Mouse (Mus musculus) heart, embryonic 16.5 days (tissue): ENCODE measurements around the gene Gtf3a. TPM values are rescaled to one million over a fixed set of nuclear protein-coding genes. Genes with fewer than 3 reads are reported as not detected.
A peak's percentile ranks its signal among the peaks of the same experiment; 100 is the strongest.

ENCODE experiments used
- ATAC-seq: fragments of 200-750 bp; cut with Nextera tagmentation; replicated peaks from 2 replicates; pipeline ENCODE4 v1.8.0; 2017; ENCODE audit warnings: moderate number of reproducible peaks; ENCODE audit not compliant: insufficient read depth, low FRiP score; ENCODE audit errors: extremely low read depth
- H3K27ac ChIP-seq: fragments of 300-500 bp; sonication (generic); 2 replicates; pipeline ENCODE4 v1.5.1; 2014; ENCODE audit warnings: mild to moderate bottlenecking, low read length, control low read depth, moderate library complexity
- H3K27me3 ChIP-seq: fragments of 300-500 bp; sonication (generic); 2 replicates; pipeline ENCODE4 v1.6.1; 2014; ENCODE audit warnings: low read length, mixed read lengths; ENCODE audit not compliant: control insufficient read depth, insufficient read depth
- H3K36me3 ChIP-seq: fragments of 300-500 bp; sonication (generic); 2 replicates; pipeline ENCODE4 v1.6.1; 2014; ENCODE audit not compliant: control insufficient read depth, insufficient read depth
- H3K4me1 ChIP-seq: fragments of 300-500 bp; sonication (generic); 2 replicates; pipeline ENCODE4 v1.6.1; 2014; ENCODE audit warnings: low read length, mixed read lengths; ENCODE audit not compliant: control insufficient read depth, insufficient read depth
- H3K4me2 ChIP-seq: fragments of 300-500 bp; sonication (generic); 2 replicates; pipeline ENCODE4 v1.6.1; 2014; ENCODE audit warnings: low read depth, mild to moderate bottlenecking, control low read depth, low read length
- H3K4me3 ChIP-seq: fragments of 300-500 bp; sonication (generic); 2 replicates; pipeline ENCODE4 v1.5.1; 2014; ENCODE audit warnings: mild to moderate bottlenecking, control low read depth, low read length
- H3K9ac ChIP-seq: fragments of 300-500 bp; sonication (generic); 2 replicates; pipeline ENCODE4 v1.6.1; 2014; ENCODE audit warnings: low read length, control low read depth
- H3K9me3 ChIP-seq: fragments of 300-500 bp; sonication (generic); replicated peaks from 2 replicates; pipeline ENCODE4 v1.6.1; 2016; ENCODE audit warnings: low read length; ENCODE audit not compliant: control insufficient read depth
- WGBS: fragments of 180-500 bp; shearing (Covaris S2); extraction: QIAGEN DNeasy Blood & Tissue Kit; methylation state at CpG from one replicate; pipeline ENCODE4 v1.1.7; 2014; 5-methylcytosine and 5-hydroxymethylcytosine counted together
- polyA plus RNA-seq: library from polyadenylated mRNA; unstranded; fragments of >200 nt; fragmentation: Nextera tagmentation; extraction: Ambion mirVana; gene quantifications from 2 replicates; pipeline ENCODE4 v1.2.1, GENCODE M21; 2015

The Gtf3a gene
- polyA plus RNA-seq, 1 experiment from 2014 or later: 86.0 TPM

DNA sequence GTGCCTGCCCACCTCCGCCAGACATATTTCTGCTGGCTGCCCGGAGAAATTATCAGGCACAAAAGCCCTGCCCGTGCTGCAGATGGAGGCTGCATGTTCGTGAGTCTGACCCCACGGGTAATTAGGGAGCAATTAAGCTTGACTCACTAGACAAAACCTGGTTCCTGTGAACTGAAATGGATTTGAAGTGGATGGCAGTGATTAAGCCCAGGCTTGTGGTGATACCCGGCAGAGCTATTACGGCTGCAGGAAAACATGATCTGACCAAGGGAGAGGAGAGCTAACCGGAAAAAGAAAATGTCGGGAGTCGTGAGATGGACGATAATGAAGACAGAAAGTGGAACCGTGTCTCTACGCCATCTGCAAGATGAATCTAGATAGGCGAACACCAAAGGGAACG, 5.5 kb upstream of the Gtf3a start:
- Histone ChIP-seq H3K4me1 (peaks cover 2% of the 10 kb centered on the region; the same call in 1 of the 2 replicates), H3K4me2 (no peak overlapping the region), H3K9ac (no peak overlapping the region), H3K36me3 (no peaks in the 10 kb centered on the region), H3K27ac (no peak overlapping the region), H3K27me3 (no peaks in the 10 kb centered on the region), H3K9me3 (peaks cover 7% of the 10 kb centered on the region), H3K4me3 (no peak overlapping the region)
- WGBS: 76% methylated on average over 15 of the region's 15 CpGs
- no peak for ATAC-seq

DNA sequence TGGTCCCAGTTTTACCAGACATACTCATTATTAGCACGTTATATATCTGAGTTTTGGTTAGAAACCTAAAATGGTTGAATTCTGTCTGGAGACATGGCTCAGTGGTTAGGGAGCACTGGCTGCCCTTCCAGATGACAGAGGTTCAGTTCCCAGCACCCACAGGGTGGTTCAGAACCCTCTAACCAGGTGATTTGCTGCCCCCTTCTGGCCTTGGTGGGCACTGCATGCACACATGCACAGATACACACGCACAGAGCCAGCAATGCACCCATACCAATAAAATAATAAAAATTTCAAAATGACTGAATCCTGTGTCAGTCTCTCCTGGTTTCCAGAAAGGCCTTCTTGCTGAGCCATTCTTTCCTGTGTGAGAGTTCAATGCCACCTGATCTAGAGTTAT, 3.9 kb upstream of the Gtf3a start:
- WGBS: 92% methylated on average over 2 of the region's 2 CpGs
- H3K4me1 ChIP-seq: peaks cover 7% of the 10 kb centered on the region
- ATAC-seq: no peak

DNA sequence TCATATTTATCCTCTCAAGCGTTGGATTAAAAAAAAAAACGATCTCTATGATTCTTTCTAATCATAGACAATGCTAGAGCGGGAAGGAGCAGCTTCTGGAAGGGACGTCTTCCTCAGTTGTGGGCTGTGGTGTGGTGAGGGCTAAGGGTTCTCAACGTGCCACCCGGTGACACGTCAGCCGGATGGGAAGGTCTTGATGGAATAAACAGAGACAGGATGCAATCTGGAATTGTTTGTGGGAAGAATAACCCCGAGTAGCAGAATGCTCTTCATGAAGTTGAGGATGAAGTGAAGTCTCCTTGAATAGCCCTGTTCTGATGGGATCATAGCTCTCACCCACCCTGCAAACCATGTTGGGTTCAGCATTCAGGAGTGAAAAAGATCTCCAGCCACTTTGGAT, 1.8 kb upstream of the Gtf3a start:
- whole genome bisulfite sequencing: 77% methylated on average over 9 of the region's 9 CpGs
- peaks cover 4% of the 10 kb centered on the region for H3K9me3 ChIP-seq
- H3K27ac ChIP-seq: no peak overlapping the region
- no peak overlapping the region for H3K9ac ChIP-seq
- H3K4me3 ChIP-seq: no peak overlapping the region
- ATAC-seq: no peak
- no peak overlapping the region for H3K4me2 ChIP-seq
- H3K27me3 ChIP-seq: no peaks in the 10 kb centered on the region
- peaks cover 10% of the 10 kb centered on the region for H3K4me1 ChIP-seq
- H3K36me3 ChIP-seq: peaks cover 11% of the 10 kb centered on the region

More for the DNA sequence above, 3.9 kb upstream of the Gtf3a start:
- Histone ChIP-seq H3K36me3 (no peaks in the 10 kb centered on the region), H3K9ac (no peak overlapping the region), H3K27ac (no peak overlapping the region), H3K9me3 (peaks cover 4% of the 10 kb centered on the region), H3K4me2 (no peak overlapping the region), H3K27me3 (no peaks in the 10 kb centered on the region), H3K4me3 (no peak overlapping the region)

DNA sequence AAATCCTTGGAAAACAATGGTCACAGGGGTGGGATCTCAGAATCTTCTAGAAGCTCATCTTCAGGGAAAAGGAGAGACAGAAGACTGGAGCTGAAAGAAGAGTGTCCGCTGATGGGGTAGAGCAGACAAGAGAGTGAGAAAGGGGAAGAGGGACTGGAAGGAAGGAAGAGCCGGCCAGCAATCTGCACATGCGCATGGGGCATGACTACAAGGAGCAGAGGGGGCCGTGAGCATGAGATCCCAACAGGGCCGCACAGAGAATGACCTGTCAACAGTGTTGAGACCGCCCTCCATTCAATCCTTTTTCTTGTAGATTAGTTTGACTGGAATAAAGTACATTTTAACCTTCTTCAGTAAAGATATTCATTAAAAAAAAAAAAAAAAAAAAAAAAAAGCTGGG, 960 bp upstream of the Gtf3a start:
- Histone ChIP-seq H3K27me3 (no peaks in the 10 kb centered on the region), H3K36me3 (peaks cover 18% of the 10 kb centered on the region), H3K4me3 (no peak overlapping the region), H3K9me3 (peaks cover 4% of the 10 kb centered on the region), H3K9ac (no peak overlapping the region), H3K4me2 (no peak overlapping the region), H3K4me1 (peaks cover 10% of the 10 kb centered on the region), H3K27ac (no peak overlapping the region)
- WGBS: 81% methylated on average over 6 of the region's 6 CpGs
- ATAC-seq: no peak

DNA sequence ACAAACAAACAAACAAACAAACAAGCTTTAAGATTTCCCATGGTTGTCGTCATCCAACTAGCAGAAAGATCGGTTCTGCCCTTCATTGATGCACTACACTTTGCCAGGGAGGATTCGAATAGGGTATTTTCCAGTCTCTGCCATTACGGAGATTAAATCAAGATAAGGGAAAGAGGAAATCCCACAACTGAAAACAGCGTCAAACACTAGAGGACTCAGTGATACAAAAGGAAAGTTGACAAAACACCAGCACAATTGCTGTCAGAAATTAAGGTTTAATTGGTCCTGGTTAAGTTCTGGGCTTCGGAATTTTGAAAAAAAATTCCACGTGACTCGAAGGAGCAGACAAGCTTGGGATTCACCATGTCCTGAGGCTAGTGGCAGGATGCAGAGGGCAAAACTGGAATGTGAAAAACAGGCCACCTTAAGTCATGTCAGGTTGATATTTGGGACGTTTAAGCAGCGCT, 383 bp upstream of the Gtf3a start:
- WGBS: 10% methylated on average over 10 of the region's 10 CpGs
- H3K27ac ChIP-seq: peak overlapping the region; percentile 83
- peaks cover 24% of the 10 kb centered on the region for H3K36me3 ChIP-seq
- peaks cover 10% of the 10 kb centered on the region for H3K4me1 ChIP-seq
- H3K9ac ChIP-seq: peak overlapping the region; percentile 93
- no peak for ATAC-seq
- H3K9me3 ChIP-seq: peaks cover 4% of the 10 kb centered on the region
- no peaks in the 10 kb centered on the region for H3K27me3 ChIP-seq
- peak overlapping the region; percentile 68 for H3K4me2 ChIP-seq
- H3K4me3 ChIP-seq: peak overlapping the region; percentile 87

DNA sequence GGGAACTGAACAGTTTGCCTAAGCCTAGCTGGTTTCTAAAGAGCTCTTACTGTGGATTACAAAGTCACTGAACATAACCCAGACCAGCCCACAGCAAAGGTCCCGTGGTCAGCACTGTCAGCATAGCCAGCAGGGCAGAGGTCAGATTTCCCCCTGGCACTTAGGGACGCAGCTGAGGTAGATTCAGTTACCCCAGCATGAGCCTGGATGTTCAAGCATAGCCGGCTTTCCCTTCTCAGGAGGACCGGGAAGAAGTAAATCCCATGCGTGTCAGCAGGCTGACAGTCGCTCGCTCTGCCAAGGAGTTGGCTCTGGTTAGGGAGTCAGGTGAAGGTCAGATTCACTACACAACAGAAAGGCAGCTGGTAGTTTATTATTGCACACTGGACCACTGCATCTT, 6.1 kb downstream of the Gtf3a start:
- no peak overlapping the region for H3K4me2 ChIP-seq
- 84% methylated on average over 7 of the region's 7 CpGs for WGBS
- no peaks in the 10 kb centered on the region for H3K9me3 ChIP-seq
- H3K36me3 ChIP-seq: peaks cover 70% of the 10 kb centered on the region
- no peak overlapping the region for H3K9ac ChIP-seq
- H3K27ac ChIP-seq: no peak overlapping the region
- no peaks in the 10 kb centered on the region for H3K27me3 ChIP-seq
- peaks cover 3% of the 10 kb centered on the region for H3K4me1 ChIP-seq
- no peak for ATAC-seq
- H3K4me3 ChIP-seq: no peak overlapping the region

DNA sequence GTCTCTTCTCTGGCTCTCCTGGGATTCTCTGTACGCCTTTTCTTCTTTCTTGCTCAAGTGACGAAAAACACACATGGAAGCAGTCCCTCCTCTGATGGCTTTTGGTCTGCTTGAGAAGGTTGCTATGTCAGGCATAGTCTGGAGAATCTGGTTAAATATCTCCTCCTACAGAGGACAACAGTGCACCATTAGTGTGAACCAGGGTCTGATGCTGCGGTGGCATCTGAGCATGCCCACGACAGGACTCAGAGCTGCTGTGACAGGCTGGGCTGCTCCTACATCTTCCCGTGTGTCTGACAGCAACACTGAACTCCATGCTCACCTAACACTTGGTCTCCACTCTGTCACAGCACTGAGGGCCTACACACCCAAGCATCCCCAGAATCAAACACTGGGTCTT, 7.2 kb downstream of the Gtf3a start:
- Histone ChIP-seq H3K4me1 (no peaks in the 10 kb centered on the region), H3K27ac (no peak overlapping the region), H3K4me2 (no peak overlapping the region), H3K27me3 (no peaks in the 10 kb centered on the region), H3K9ac (no peak overlapping the region), H3K4me3 (no peak overlapping the region), H3K9me3 (no peaks in the 10 kb centered on the region), H3K36me3 (peaks cover 68% of the 10 kb centered on the region)
- WGBS: 84% methylated on average over 5 of the region's 5 CpGs
- ATAC-seq: no peak

DNA sequence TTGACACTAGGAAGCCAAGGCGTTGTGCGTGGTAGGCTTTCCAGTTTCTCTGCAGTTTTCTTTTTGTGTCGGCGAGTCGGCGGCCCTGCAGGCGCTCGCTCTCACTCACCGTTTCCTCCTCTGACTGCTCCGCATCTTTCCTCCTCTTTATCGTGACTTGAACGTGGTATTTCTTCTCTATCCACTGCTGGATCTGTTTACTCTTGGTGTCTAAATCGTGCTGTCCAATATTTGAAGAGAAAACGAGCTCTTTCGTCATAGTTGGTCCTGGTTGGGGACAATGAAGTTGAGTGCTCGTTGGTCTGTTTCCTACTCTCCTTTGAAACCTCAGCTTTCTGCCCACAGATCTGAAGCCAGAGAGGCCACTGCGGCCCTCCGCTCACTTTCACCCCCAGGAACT, 8.2 kb downstream of the Gtf3a start:
- Histone ChIP-seq H3K36me3 (peaks cover 59% of the 10 kb centered on the region), H3K4me1 (no peaks in the 10 kb centered on the region), H3K27me3 (no peaks in the 10 kb centered on the region), H3K9ac (no peak overlapping the region), H3K4me2 (no peak overlapping the region), H3K27ac (no peak overlapping the region), H3K4me3 (no peak overlapping the region), H3K9me3 (no peaks in the 10 kb centered on the region)
- ATAC-seq: no peak
- WGBS: 91% methylated on average over 18 of the region's 18 CpGs

DNA sequence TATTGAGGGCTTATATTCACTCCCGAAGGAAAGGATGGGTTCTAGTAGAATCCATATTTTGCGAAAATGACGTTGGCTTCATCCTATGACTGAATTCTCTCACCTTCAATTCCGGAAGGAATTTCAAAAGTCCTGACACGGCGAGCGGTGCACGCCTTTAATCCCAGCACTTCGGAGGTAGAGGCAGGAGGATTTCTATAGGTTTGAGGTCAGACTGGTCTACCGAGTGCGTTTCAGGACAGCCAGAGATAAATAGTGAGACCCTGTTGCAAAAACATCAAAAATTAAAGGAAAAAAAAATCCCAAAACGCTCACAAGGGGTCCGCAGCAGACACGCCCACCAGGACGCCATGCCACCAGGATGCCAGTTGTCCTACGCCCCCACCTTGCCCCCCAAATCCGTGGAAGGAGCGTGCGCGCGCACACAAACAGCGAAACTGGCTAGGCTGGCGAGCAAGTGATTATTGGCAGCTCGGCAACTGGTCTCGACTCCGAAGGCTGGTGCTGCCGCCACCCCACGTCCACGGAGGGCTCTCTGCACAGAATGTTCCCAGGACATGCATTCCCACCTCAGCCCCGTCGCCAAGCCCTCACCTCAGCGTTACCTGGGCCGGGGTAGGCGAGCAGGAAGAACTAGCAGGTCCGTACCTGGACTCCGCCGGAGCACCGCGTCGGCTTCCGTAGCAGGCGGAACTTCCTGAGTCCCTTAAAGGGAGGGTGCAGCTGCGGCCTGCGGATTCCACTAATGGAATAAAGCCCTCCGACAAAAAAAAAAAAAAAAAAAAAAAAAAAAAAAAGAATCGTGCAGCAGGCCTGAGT, 14.9 kb downstream of the Gtf3a start, which contains the start of gene Mtif3:
Mtif3 (minus strand) TSS at position 683 of the 819 bp plus-strand sequence.
- H3K27ac ChIP-seq: peak within 1 kb of the TSS; percentile 17; the same call in 1 of the 2 replicates
- peak; percentile 82; the same call in 1 of the 2 replicates for ATAC-seq
- H3K36me3 ChIP-seq: peaks cover 9% of the 10 kb centered on the region
- H3K4me1 ChIP-seq: peaks cover 9% of the 10 kb centered on the region
- no peaks in the 10 kb centered on the region for H3K9me3 ChIP-seq
- WGBS: 1% methylated on average over 46 of the region's 46 CpGs
- no peaks in the 10 kb centered on the region for H3K27me3 ChIP-seq
- H3K9ac ChIP-seq: peak within 1 kb of the TSS; percentile 93
- peak within 1 kb of the TSS; percentile 96 for H3K4me3 ChIP-seq
- H3K4me2 ChIP-seq: peak within 1 kb of the TSS; percentile 87
